Mouse (Mus musculus) midbrain, embryonic 13.5 days (tissue): ENCODE measurements at regions not wholly inside any gene's neighbourhood (a gene's known extent, or its start where the extent isn't known, plus 50 kb on each side); places are given as distances from the start of the nearest gene placed in this dataset.
A peak's percentile ranks its signal among the peaks of the same experiment; 100 is the strongest.

Experiments used
- ATAC-seq: fragments of 200-750 bp; cut with Nextera tagmentation; 2 replicates; pipeline ENCODE4 v1.8.0; 2017; ENCODE audit warnings: mild to moderate bottlenecking, moderate TSS enrichment, moderate library complexity
- H3K27ac ChIP-seq: fragments of 300-500 bp; sonication (generic); 2 replicates; pipeline ENCODE4 v1.5.1; 2015; ENCODE audit warnings: inconsistent platforms, mild to moderate bottlenecking, moderate library complexity
- H3K27me3 ChIP-seq: fragments of 300-500 bp; sonication (generic); 2 replicates; pipeline ENCODE4 v1.6.1; 2015; ENCODE audit warnings: mild to moderate bottlenecking, inconsistent platforms
- H3K36me3 ChIP-seq: fragments of 300-500 bp; sonication (generic); 2 replicates; pipeline ENCODE4 v1.6.1; 2015; ENCODE audit warnings: mild to moderate bottlenecking, inconsistent platforms
- H3K4me1 ChIP-seq: fragments of 300-500 bp; sonication (generic); replicated peaks from 2 replicates; pipeline ENCODE4 v1.6.1; 2015; ENCODE audit warnings: inconsistent platforms
- H3K4me2 ChIP-seq: fragments of 300-500 bp; sonication (generic); replicated peaks from 2 replicates; pipeline ENCODE4 v1.6.1; 2015; ENCODE audit warnings: moderate library complexity, mild to moderate bottlenecking, inconsistent platforms
- H3K4me3 ChIP-seq: fragments of 300-500 bp; sonication (generic); replicated peaks from 2 replicates; pipeline ENCODE4 v1.5.1; 2015; ENCODE audit warnings: mild to moderate bottlenecking, inconsistent platforms
- H3K9ac ChIP-seq: fragments of 300-500 bp; sonication (generic); replicated peaks from 2 replicates; pipeline ENCODE4 v1.6.1; 2015; ENCODE audit warnings: mild to moderate bottlenecking, inconsistent platforms
- H3K9me3 ChIP-seq: fragments of 300-500 bp; sonication (generic); 2 replicates; pipeline ENCODE4 v1.6.1; 2016; ENCODE audit warnings: mild to moderate bottlenecking, inconsistent platforms
- WGBS: fragments of 180-500 bp; shearing (Covaris S2); methylation state at CpG from one replicate; pipeline ENCODE4 v1.1.7; 2015; 5-methylcytosine and 5-hydroxymethylcytosine counted together

GRCm38 (mm10) chr1:13424524-13424923, 2010.6 kb downstream of the A830018L16Rik start:
- Histone ChIP-seq H3K4me1 (peaks cover 7% of the 10 kb centered on the region; the same call in 1 of the 2 replicates), H3K9me3 (no peaks in the 10 kb centered on the region), H3K4me2 (no peak overlapping the region), H3K27ac (no peak overlapping the region), H3K36me3 (no peaks in the 10 kb centered on the region), H3K9ac (no peak overlapping the region), H3K27me3 (0 out of 2 replicates have a peak, but pooled peaks cover 4% of the 10 kb centered on the region), H3K4me3 (no peak overlapping the region)
- no peak for ATAC-seq

GRCm38 (mm10) chr1:13425601-13426327, 2011.9 kb downstream of the A830018L16Rik start:
- peak overlapping the region; percentile 41 for H3K4me3 ChIP-seq
- peaks cover 7% of the 10 kb centered on the region; the same call in 1 of the 2 replicates for H3K4me1 ChIP-seq
- no peaks in the 10 kb centered on the region for H3K36me3 ChIP-seq
- ATAC-seq, result peak; percentile 53
- no peak overlapping the region for H3K27ac ChIP-seq
- 34% methylated on average over 8 of the region's 9 CpGs for WGBS
- H3K27me3 ChIP-seq, result 0 out of 2 replicates have a peak, but pooled peaks cover 4% of the 10 kb centered on the region
- peak overlapping the region; percentile 47 for H3K4me2 ChIP-seq
- H3K9ac ChIP-seq, result peak overlapping the region; percentile 52
- H3K9me3 ChIP-seq, result no peaks in the 10 kb centered on the region

- Histone ChIP-seq H3K9ac (peak overlapping the region; percentile 52), H3K27ac (no peak overlapping the region), H3K4me2 (peak overlapping the region; percentile 47), H3K4me1 (peaks cover 7% of the 10 kb centered on the region; the same call in 1 of the 2 replicates), H3K9me3 (no peaks in the 10 kb centered on the region), H3K4me3 (peak overlapping the region; percentile 41), H3K27me3 (0 out of 2 replicates have a peak, but pooled peaks cover 4% of the 10 kb centered on the region), H3K36me3 (no peaks in the 10 kb centered on the region)
- WGBS, result 7% methylated on average over 30 of the region's 30 CpGs
- ATAC-seq, result peak; percentile 93
Observed at GRCm38 (mm10) chr1:13426328-13427067, 2012.6 kb downstream of the A830018L16Rik start.

- H3K36me3 ChIP-seq, result no peaks in the 10 kb centered on the region
- ATAC-seq, result no peak; the same call in 1 of the 2 replicates
- no peaks in the 10 kb centered on the region for H3K9me3 ChIP-seq
- no peak overlapping the region for H3K27ac ChIP-seq
- H3K4me3 ChIP-seq, result no peak overlapping the region; the same call in 1 of the 2 replicates
- no peak overlapping the region for H3K9ac ChIP-seq
- H3K27me3 ChIP-seq, result 0 out of 2 replicates have a peak, but pooled peaks cover 4% of the 10 kb centered on the region
- peak overlapping the region; percentile 47; the same call in 1 of the 2 replicates for H3K4me2 ChIP-seq
- peaks cover 7% of the 10 kb centered on the region; the same call in 1 of the 2 replicates for H3K4me1 ChIP-seq
- 66% methylated on average over 5 of the region's 5 CpGs for WGBS
Observed at GRCm38 (mm10) chr1:13427068-13427434, 2013.1 kb downstream of the A830018L16Rik start.

- 0 out of 2 replicates have a peak, but pooled peaks cover 4% of the 10 kb centered on the region for H3K27me3 ChIP-seq
- peaks cover 7% of the 10 kb centered on the region; the same call in 1 of the 2 replicates for H3K4me1 ChIP-seq
- H3K9ac ChIP-seq, result no peak overlapping the region
- H3K4me3 ChIP-seq, result no peak overlapping the region
- no peak for ATAC-seq
- no peaks in the 10 kb centered on the region for H3K9me3 ChIP-seq
- no peak overlapping the region for H3K27ac ChIP-seq
- WGBS, result 83% methylated on average over 11 of the region's 11 CpGs
- no peaks in the 10 kb centered on the region for H3K36me3 ChIP-seq
- no peak overlapping the region for H3K4me2 ChIP-seq
Observed at GRCm38 (mm10) chr1:13427501-13428207, 2013.7 kb downstream of the A830018L16Rik start.

- ATAC-seq, result no peak
Observed at GRCm38 (mm10) chr1:13437747-13438394, 2024.0 kb downstream of the A830018L16Rik start.

GRCm38 (mm10) chr1:13442366-13442765, 2028.5 kb downstream of the A830018L16Rik start:
- WGBS, result 83% methylated on average over 6 of the region's 6 CpGs
- no peak overlapping the region for H3K4me3 ChIP-seq
- no peak overlapping the region for H3K4me2 ChIP-seq
- no peaks in the 10 kb centered on the region for H3K36me3 ChIP-seq
- no peaks in the 10 kb centered on the region for H3K9me3 ChIP-seq
- no peaks in the 10 kb centered on the region for H3K27me3 ChIP-seq
- H3K4me1 ChIP-seq, result no peaks in the 10 kb centered on the region
- H3K27ac ChIP-seq, result no peak overlapping the region
- no peak for ATAC-seq
- H3K9ac ChIP-seq, result no peak overlapping the region

More at GRCm38 (mm10) chr1:13437747-13438394, 2024.0 kb downstream of the A830018L16Rik start:
- H3K36me3 ChIP-seq, result no peaks in the 10 kb centered on the region
- no peaks in the 10 kb centered on the region for H3K9me3 ChIP-seq
- H3K4me1 ChIP-seq, result no peaks in the 10 kb centered on the region
- no peak overlapping the region for H3K4me3 ChIP-seq
- no peak overlapping the region for H3K9ac ChIP-seq
- no peak overlapping the region for H3K4me2 ChIP-seq
- WGBS, result 89% methylated on average over 6 of the region's 6 CpGs
- no peak overlapping the region for H3K27ac ChIP-seq
- H3K27me3 ChIP-seq, result no peaks in the 10 kb centered on the region

GRCm38 (mm10) chr1:13454534-13454933, 2040.6 kb downstream of the A830018L16Rik start:
- ATAC-seq, result no peak
- Histone ChIP-seq H3K36me3 (no peaks in the 10 kb centered on the region), H3K4me2 (no peak overlapping the region), H3K4me1 (no peaks in the 10 kb centered on the region), H3K27ac (no peak overlapping the region), H3K9me3 (no peaks in the 10 kb centered on the region), H3K27me3 (no peaks in the 10 kb centered on the region), H3K9ac (no peak overlapping the region), H3K4me3 (no peak overlapping the region)
- WGBS, result 100% methylated on average over 2 of the region's 2 CpGs

GRCm38 (mm10) chr1:13455572-13455971, 2041.7 kb downstream of the A830018L16Rik start:
- Histone ChIP-seq H3K27ac (no peak overlapping the region), H3K4me2 (no peak overlapping the region), H3K4me1 (no peaks in the 10 kb centered on the region), H3K9me3 (no peaks in the 10 kb centered on the region), H3K9ac (no peak overlapping the region), H3K4me3 (no peak overlapping the region), H3K36me3 (no peaks in the 10 kb centered on the region), H3K27me3 (no peaks in the 10 kb centered on the region)
- WGBS, result 71% methylated on average over 3 of the region's 3 CpGs
- no peak for ATAC-seq

- Histone ChIP-seq H3K4me3 (no peak overlapping the region), H3K4me1 (0 out of 2 replicates have a peak, but pooled peaks cover 4% of the 10 kb centered on the region), H3K27ac (no peak overlapping the region), H3K36me3 (no peaks in the 10 kb centered on the region), H3K9me3 (no peaks in the 10 kb centered on the region; the same call in 1 of the 2 replicates), H3K4me2 (no peak overlapping the region), H3K9ac (no peak overlapping the region), H3K27me3 (no peaks in the 10 kb centered on the region)
- no peak for ATAC-seq
- 96% methylated on average over 1 of the region's 1 CpGs for WGBS
Observed at GRCm38 (mm10) chr1:13464311-13464710, 2050.4 kb downstream of the A830018L16Rik start.

- Histone ChIP-seq H3K9ac (no peak overlapping the region), H3K4me1 (0 out of 2 replicates have a peak, but pooled peaks cover 4% of the 10 kb centered on the region), H3K9me3 (no peaks in the 10 kb centered on the region; the same call in 1 of the 2 replicates), H3K4me3 (no peak overlapping the region), H3K4me2 (no peak overlapping the region), H3K36me3 (no peaks in the 10 kb centered on the region), H3K27me3 (no peaks in the 10 kb centered on the region), H3K27ac (no peak overlapping the region)
- WGBS, result 85% methylated on average over 6 of the region's 6 CpGs
- ATAC-seq, result no peak
Observed at GRCm38 (mm10) chr1:13467174-13467573, 2053.3 kb downstream of the A830018L16Rik start.
